Mouse (Mus musculus): ENCODE measurements around the gene Gm4491. TPM values are rescaled to one million over a fixed set of nuclear protein-coding genes. Genes with fewer than 3 reads are reported as not detected.

Gm4491 gene
- total RNA-seq, 1 experiment from 2014 or later: not detected

DNA sequence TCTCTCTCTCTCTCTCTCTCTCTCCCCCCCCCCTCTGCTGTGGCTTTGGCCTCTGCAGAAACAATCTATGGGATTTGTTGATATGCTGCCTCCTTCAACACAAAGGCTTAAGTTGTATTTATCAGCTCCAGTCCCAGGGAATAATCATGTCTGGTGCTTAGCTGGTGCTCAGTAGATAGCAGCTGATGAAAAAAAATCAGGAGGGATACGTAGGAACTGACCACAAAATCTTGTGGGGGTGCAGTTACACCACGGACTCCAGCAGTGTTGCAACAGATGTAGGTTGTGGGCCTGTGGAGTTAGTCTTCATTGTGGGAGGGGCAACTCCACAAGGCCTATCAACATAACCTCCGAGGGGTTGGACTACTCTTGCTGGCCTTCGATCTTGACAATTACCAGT, 19.8 kb downstream of the Gm4491 start:
- no peak for ATAC-seq (replicated peaks in 1 of 2; ENCODE audit: insufficient read depth in 1 of 2, low FRiP score in 2 of 2, low TSS enrichment in 1 of 2, low read depth in 1 of 2, poor library complexity in 2 of 2, severe bottlenecking in 2 of 2)

DNA sequence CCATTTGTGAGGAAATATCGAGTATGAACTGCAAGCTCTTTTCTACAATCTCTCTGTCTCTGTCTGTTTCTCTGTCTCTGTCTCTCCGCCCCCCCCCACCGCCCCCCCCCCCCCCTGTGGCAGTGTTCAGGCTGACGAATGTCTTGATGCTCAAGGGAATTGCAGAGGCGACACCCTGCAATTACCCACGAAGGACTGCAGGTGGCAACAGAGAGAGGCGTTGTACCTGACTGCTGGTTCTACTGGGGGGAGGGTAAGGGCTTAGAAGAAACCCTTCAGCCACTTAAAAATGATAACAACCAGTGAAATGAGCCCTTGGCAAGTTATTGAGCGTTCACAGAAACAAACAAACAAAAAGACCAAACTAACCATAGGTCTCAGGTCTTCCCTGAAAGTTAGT, 22.7 kb downstream of the Gm4491 start:
- ATAC-seq (replicated peaks in 1 of 2; ENCODE audit: insufficient read depth in 1 of 2, low FRiP score in 2 of 2, low TSS enrichment in 1 of 2, low read depth in 1 of 2, poor library complexity in 2 of 2, severe bottlenecking in 2 of 2): peak; percentile 49 to 83; a peak in 3 of 4 replicates

DNA sequence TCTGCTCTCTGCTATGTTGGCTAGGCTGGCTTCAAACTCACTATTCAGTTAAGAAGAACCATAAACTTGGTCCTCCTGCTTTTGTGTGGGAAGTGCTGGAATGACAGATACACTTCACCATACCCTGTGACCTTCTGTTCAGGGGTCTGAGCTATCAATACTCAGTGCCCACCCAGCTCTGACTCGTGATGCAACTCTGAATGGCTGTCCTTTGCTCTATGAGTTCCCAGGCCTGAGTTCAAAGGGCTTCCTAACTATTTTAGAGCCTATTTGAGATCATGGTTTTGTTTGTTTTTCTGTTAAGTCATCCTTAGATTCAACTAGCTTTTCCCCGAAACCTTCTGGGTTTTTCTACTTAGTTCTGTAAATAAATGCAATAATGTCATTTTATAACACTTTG, 25.7 kb downstream of the Gm4491 start:
- ATAC-seq (replicated peaks in 1 of 2; ENCODE audit: insufficient read depth in 1 of 2, low FRiP score in 2 of 2, low TSS enrichment in 1 of 2, low read depth in 1 of 2, poor library complexity in 2 of 2, severe bottlenecking in 2 of 2): no peak

DNA sequence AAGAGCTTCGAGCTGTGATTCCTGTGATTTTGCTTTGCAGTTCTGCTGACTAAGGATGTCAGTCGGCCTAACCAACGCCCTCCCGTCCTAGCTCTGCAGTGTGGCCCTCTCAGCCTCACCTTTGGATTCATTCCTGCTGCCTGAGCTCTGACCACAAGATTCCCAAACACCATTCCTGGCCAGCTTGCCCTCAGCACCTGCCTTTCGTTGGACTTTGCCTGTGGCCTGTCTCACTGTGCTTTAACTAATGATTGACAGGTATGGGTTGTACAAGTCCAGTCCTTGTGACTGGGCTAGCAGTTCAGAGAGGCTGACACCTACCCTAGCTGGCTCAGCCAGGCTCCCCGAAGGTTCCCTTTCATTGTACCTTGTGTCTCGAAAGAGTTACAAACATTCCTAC, 26.6 kb downstream of the Gm4491 start:
- ATAC-seq (replicated peaks in 1 of 2; ENCODE audit: insufficient read depth in 1 of 2, low FRiP score in 2 of 2, low TSS enrichment in 1 of 2, low read depth in 1 of 2, poor library complexity in 2 of 2, severe bottlenecking in 2 of 2): no peak

DNA sequence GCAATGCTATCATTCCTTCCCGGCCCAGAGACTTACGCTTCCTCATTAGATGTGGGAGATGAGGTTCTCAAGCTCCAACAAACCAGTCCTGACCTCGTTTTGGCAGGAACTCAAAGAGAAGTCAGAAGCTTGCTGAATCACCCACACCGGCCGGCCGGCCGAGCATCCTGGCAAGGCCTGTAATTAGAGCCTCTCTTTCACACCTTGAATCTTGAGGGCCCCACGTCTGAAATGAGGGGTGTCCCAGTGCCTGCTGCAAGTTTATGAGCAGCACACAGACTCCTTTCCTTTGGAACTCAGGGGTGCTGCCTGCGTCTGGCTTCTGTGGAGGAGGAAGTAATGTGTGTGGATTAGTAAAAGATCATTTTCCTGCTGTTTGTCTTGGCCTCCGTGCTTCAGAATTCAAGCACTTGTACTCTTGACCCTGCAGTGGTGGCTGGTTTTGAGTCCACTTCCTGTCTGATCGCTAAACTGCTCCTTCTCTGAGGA, 31.5 kb downstream of the Gm4491 start:
- peak; percentile 49 to 61; a peak in 3 of 4 replicates for ATAC-seq (replicated peaks in 1 of 2; ENCODE audit: insufficient read depth in 1 of 2, low FRiP score in 2 of 2, low TSS enrichment in 1 of 2, low read depth in 1 of 2, poor library complexity in 2 of 2, severe bottlenecking in 2 of 2)

DNA sequence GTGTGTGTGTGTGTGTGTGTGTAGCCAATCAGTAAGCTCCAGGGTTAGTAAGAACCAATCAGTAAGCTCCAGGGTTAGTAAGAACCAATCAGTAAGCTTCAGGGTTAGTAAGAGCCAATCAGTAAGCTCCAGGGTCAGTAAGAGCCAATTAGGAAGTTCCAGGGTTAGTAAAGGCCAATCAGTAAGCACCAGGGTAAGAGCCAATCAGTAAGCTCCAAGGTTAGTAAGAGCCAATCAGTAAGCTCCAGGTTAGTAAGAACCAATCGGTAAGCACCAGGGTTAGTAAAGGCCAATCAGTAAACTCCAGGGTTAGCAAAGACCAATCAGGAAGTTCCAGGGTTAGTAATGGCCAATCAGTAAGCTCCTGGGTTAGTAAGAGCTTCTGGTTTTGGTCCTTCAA, 32.8 kb downstream of the Gm4491 start:
- ATAC-seq (replicated peaks in 1 of 2; ENCODE audit: insufficient read depth in 1 of 2, low FRiP score in 2 of 2, low TSS enrichment in 1 of 2, low read depth in 1 of 2, poor library complexity in 2 of 2, severe bottlenecking in 2 of 2): no peak

DNA sequence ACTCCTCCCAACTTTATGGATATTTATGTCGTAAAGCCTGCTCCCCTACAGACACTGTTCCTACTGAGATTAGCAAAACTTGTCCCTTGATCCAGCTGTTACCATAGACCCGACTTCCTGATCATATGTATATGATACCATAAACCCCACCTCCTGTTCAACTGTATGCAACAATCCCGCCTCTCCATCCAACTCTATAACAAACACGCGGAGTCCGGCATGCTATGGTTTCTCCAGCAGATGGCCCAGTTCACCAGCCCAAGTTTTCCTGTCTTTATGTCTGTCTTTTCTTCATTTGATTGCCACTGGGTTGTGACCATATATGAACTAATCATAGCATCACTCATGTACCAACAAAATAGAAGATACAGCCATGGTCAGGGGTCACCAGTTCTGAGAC, 40.1 kb downstream of the Gm4491 start:
- no peak for ATAC-seq (replicated peaks in 1 of 2; ENCODE audit: insufficient read depth in 1 of 2, low FRiP score in 2 of 2, low TSS enrichment in 1 of 2, low read depth in 1 of 2, poor library complexity in 2 of 2, severe bottlenecking in 2 of 2)

DNA sequence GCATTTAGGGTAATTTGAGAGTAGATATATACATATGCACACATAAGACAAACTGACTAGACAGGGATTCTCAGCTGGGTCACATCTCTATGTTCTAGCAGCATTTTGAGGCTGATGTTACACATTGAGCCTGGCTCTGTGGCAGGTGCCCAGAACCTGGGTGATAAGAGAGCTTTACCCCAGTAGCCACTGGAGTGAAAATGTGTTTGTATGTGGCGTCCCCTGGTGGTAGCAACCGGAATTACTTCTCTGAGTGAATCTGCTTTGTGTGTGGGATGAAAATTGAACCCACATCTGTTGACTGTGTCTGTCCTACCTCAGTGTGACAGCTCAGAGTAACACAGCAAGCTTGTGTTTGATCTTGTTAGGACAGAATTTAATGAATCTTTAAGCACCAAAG, 45.8 kb downstream of the Gm4491 start:
- peak; percentile 27 to 45; a peak in 3 of 4 replicates for ATAC-seq (replicated peaks in 1 of 2; ENCODE audit: insufficient read depth in 1 of 2, low FRiP score in 2 of 2, low TSS enrichment in 1 of 2, low read depth in 1 of 2, poor library complexity in 2 of 2, severe bottlenecking in 2 of 2)

DNA sequence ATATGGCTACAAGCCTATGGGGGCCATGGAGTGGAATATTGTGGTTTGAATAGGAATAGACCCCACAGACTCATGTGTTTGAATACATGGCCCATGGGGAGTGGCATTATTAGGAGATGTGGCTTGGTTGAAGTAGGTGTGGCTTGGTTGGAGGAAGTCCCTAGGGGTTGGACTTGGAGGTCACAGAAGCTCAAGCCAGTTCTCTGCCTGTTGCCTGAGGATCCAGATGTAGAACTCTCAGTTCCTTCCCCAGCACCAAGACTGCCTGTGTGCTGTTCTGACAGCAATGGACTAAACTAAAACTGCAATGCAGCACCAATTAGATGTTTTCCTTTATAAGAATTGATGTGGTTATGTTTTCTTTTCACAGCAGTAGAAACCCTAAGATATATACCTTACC, 49.6 kb downstream of the Gm4491 start:
- ATAC-seq (replicated peaks in 1 of 2; ENCODE audit: insufficient read depth in 1 of 2, low FRiP score in 2 of 2, low TSS enrichment in 1 of 2, low read depth in 1 of 2, poor library complexity in 2 of 2, severe bottlenecking in 2 of 2): no peak

Other genes with a start within 250 kb of the Gm4491 start
- gene Zmym2, start 229.2 kb downstream of the Gm4491 start, total RNA-seq (2017): 44.2 and 64.1 TPM in 2 replicates
- gene Gja3, start 57.8 kb downstream of the Gm4491 start, total RNA-seq (2017): not detected in 2 replicates
- gene Gjb2, start 11.2 kb downstream of the Gm4491 start, total RNA-seq (2017): not detected in 2 replicates
- not detected in 2 replicates for gene Gjb6, start 17.7 kb upstream of the Gm4491 start, total RNA-seq (2017)